Mouse (Mus musculus) WW6 (cell line): Measurements from ENCODE around the gene Miox.

Experiments
- DNase-seq: peaks from one replicate; pipeline ENCODE4 v3.0.0-alpha.2; 2013; ENCODE audit warnings: low read depth, low spot score

Gene Miox

GRCm38 (mm10) chr15:89334271-89334670 is at the start of gene Miox:
TSS of gene Miox (plus strand) at chr15:89334398.
- DNase-seq, result no peak

DNA sequence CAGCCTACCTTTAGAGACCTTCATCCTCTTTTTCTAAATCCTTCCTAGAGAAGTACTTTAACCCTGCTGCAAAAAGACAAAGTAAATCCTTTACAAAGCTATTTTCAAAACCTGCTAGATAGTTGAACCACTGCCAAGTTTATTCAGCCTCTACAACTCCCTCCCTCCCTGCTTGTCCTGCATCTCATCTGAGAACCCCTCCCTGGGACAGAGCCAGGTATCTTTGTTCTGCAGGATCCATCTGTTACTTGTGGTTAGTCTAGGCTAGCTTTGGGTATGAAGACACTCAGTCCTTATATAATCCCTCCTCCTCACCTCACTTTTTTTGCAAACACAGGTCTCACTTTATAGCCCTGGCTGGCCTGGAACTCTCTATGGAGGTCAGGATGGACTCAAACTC is 49.2 kb upstream of the Miox start:
- DNase-seq, result no peak

DNA sequence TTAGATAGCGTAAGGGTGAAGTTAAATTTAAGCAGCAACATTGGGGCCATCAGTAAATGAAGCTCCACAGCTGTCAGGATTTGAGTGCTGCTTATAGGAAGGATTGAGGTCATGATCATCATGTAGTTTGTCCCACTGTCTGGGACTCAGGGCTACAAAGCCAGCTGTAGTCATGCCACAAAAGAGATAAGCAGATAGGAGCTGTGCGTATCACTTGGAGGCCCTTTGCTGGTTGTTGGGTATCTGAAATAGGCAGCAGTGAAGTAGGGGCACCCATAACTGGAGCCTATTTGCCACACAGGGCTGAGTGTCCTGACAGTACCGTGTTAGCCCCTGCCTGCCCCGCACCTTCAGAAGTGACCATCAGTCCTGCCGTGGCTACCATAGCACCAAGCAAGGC is 48.7 kb upstream of the Miox start:
- no peak for DNase-seq

DNA sequence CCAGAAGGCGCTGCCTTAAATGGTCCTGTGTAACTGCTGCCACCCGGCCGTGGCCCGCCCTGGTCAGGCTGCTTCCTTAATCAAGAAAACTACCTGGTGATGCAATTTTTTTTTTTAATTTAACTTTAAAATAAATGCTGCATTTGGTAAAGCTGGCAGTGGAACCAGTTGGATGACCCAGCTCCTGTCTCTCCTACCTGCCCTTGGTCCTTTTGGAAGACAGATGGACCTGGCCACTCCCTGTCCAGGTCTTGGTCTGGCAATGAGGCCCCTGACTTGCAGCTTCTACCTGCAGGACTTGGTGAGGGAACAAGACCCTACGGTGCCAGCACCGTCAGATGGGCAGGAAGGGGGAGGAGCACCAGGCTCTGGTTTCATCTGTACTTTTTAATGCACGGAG is 48.1 kb upstream of the Miox start:
- no peak for DNase-seq

DNA sequence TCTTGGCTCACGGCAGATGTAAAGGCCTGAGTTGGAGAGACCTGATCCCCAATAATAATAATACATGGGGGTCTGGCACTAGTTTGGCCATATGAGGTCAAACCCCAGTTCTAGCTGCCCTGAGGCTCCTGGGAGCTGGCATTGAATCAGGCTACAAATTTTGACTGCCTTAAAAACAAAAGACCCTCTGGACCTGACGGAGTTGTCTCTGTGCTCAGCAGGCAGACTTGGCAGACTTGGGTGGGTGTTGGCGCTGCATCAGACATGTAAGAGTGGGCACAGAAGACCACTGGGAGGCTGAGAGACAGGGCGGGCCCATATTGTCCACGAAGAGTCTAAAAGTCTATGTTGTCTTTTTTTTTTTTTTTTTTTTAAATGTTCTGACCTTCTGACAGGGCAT is 47.6 kb upstream of the Miox start:
- no peak for DNase-seq

DNA sequence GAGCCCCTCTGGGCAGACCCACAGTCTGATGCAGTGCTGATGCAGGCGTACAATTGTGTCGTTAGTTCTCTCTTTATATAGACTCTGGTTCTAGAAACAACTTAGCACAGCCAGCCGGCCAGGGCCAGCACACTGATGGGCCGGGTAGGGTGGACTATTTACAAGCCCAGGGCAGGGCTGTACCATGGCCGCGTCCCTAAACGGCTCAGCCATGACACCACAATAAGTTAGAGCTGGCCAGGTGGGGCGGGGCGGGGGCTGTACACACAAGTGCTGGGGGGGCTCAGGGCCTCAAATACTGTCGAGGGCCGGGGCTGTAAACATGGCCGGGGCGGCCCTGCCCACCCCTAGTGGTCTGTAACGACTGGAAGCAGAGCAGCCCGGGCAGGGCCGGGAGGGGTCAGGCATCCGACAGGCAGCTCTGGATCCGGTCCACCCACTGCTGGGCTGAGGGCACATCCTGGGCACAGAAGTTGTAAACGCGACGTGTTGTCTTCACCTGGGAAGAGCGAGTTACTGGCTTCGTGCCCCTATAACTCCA is 45.9 kb upstream of the Miox start:
- DNase-seq, result no peak

DNA sequence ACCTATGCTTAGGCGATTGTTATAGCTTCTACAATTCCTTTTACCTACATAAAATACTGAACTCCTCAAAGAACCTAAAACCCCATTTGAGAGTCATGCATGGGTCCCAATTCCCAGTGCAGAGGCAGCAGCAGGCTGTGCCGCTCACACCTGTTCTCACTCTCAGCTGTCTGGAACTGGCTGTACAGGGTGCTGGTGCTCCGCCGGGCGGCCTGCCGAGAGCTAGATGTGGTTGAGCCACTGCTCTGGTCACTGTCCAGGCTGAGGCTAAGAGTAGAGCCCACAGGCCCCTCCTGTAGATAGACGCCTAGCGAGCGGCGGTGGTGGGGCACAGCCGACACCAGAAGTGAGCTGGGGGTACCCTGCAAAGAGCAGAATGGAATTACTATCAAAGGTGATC is 44.7 kb upstream of the Miox start:
- DNase-seq, result no peak

DNA sequence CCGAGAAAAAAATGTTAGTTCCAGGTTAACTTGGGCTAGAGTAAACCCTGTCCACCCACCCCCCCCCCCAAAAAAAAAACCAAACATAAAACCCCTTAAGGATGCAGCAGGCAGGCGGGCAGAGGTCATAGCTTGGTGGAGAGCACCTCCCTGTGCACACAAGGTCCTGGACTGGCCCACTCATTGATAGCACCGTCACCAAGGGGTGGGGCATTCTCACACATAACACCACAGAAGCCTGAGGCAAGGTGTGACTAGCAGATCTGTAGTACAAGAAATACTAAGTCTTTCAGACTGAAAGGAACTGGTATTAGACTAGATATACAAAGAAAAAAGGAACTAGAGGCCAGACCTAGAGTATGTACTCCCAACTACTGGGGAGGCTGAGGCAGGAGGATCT is 42.7 kb upstream of the Miox start:
- DNase-seq, result no peak

DNA sequence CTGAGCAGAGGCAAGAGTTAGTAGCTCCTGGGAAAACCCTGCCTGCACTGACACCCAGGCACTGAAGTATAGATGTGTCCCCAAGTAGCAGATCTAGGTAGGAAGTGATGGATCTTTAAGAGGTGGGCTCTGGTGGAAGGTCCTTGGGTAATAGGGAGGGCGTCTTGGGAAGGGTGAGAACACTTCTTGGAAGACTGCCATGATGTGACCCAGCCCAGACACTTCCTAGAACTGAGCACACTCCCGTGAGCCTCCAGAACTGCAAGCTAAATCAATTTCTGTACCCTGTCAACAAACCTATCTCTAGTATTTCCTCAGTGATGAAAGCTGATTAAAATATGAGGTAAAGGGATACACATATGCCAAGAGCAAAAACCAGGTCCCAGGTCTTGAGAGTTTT is 41.4 kb upstream of the Miox start:
- no peak for DNase-seq

DNA sequence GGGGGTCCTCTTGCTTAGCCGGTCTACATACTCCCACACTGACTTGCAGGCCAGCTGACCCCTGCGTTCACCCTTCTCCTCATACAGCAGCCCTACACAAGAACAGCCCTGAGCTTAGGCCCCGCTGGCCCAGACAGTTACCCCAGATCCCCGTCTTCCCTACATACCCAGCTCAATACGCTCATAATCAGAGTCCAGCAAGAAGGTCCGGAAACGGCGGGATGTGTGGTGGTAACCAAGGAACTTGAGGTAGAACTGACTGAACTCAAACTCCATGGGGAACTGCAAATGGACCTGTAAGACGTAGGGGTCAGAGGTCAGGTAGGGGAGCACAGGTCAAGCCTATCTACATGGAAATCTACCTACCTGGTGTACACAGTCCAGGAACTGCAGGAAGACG is 40.4 kb upstream of the Miox start:
- DNase-seq, result no peak

GRCm38 (mm10) chr15:89295580-89296165 is 38.5 kb upstream of the Miox start:
- DNase-seq, result no peak

- no peak for DNase-seq
Observed at GRCm38 (mm10) chr15:89296465-89296864, 37.7 kb upstream of the Miox start.

GRCm38 (mm10) chr15:89297695-89298094 is 36.5 kb upstream of the Miox start:
- DNase-seq, result no peak

DNA sequence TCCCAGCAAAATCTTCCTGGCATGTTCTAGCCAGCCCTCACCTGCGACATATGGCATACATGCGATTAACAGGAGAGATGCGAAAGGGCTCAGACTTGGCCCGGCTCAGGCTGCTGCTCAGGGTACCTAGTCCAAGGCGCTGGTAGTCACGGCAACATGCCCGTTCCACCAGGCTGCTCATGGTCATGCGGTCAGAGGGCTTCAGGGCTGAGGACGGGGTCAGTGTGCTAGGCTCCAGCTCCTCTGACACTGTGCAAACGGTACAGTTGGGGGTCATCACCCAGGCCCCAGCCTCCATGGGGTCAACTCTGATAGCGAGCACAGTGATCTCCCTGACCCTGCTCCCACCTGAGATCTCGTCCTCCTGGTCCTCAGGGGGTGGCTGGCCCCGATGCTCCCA is 34.0 kb upstream of the Miox start:
- no peak for DNase-seq

DNA sequence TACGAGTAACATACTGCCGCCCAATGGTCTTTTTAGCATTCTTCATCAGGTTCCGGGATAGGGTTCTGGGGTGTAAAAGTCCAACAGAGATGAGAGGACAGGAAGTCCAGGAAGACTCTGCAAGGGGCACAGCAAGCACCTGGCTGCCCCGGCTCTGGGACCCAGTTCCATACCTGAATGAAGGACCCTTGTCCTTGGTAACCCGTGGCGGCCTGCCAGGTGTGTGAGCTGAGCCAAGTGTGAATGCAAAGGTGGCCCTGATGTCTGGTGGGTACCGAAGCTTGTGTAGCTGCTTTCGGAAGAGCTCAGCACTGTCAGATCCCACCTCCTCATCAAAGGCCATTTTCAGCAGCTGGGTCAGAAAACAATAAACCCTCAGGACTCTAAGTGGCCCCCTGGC is 33.6 kb upstream of the Miox start:
- DNase-seq, result no peak

DNA sequence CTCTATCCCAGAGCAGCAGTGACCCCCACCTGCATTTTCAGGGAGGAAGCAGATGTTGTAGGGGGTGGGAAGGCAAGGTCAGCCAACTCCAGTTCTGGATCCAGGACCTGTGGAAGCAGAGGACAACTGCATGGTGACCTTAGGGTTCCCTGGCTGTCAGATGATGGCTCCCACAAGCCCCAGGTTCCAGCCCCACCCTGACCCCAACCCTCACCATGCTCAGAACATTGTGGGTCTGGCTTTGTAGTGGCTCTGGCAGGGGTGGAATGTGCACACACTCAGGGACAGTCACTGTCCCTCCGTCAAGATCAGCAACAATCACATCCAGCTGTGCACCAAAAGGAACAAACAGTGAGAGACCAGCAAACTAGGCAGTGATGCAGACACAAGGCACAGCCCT is 28.2 kb upstream of the Miox start:
- no peak for DNase-seq

DNA sequence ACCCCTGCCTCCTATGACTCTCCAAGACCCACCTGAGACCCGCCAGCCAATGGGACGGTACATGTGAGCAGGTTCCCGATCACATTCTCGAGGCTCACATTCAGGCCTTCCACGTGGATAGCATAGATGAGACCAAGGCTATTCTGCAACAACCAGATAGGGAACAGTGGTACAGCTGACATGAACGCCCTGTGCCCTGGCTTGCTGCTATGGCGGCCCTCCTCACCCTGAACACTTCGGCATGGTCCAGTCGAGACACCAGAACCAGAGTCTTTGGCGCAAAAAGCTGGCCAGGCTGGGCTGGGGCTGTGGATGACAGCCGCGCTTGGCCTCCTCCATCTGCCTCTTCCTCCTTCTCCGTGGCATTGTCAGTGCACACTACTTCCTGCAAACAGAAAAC is 26.7 kb upstream of the Miox start:
- DNase-seq, result no peak

DNA sequence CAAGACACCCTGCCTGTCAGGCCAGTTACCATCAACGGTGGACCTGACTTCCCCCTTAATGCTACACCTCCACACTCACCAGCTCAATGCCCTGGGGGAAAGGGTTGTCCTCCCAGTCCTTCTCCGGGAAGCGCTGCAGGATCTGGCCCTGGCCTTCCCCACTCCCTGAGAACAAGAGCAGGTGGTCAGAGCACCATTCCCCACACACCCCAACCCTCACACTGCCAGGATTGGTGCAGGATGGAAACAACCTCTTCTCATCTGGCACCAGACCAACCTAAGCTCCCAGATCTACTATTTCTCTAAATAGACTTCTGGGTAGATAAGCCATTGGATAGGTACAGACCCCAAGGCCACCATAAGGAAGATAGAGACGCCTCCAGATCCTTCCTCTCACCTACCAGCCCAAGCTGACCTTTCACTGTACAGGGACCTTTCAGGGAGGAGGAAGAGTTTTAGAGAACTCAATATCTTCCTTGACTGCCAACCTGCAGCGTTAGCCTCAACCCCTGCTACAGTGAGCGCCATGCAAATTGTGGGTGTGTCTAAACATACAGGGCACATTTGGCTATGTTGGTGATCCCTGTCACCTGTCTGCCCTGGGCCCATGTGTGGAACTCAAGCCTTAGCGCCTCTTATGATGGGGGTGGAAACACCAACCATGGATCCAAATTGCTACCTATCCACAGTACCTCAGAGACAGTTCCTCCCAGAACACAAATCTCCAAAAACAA is 25.6 kb upstream of the Miox start:
- no peak for DNase-seq

DNA sequence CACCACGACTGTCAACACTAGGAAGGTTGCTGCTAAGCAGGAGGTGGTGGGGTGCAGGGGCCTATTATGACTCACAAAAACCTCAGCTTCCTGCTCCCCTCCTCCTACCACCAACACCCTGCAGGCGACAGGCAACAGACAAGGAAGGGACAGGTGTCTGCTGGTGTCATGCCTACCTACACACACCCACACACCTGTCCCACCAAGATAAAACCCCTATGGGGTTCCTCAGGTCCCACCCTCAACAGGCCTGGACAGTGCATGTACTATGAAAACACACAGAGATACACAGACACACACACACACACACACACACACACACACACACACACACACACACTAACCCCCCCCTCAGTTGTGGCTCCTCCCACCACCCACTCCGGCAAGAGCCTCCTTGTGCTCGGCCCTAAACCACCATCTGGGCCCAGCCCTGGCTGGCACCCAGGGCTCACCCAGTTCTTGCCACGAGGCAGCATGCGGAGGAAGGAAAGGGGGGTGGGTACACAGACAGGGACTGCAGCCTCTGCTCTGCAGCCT is 24.2 kb upstream of the Miox start:
- DNase-seq, result no peak

GRCm38 (mm10) chr15:89313359-89313758 is 20.8 kb upstream of the Miox start:
- no peak for DNase-seq

GRCm38 (mm10) chr15:89314107-89314506 is 20.1 kb upstream of the Miox start:
- DNase-seq, result no peak

DNA sequence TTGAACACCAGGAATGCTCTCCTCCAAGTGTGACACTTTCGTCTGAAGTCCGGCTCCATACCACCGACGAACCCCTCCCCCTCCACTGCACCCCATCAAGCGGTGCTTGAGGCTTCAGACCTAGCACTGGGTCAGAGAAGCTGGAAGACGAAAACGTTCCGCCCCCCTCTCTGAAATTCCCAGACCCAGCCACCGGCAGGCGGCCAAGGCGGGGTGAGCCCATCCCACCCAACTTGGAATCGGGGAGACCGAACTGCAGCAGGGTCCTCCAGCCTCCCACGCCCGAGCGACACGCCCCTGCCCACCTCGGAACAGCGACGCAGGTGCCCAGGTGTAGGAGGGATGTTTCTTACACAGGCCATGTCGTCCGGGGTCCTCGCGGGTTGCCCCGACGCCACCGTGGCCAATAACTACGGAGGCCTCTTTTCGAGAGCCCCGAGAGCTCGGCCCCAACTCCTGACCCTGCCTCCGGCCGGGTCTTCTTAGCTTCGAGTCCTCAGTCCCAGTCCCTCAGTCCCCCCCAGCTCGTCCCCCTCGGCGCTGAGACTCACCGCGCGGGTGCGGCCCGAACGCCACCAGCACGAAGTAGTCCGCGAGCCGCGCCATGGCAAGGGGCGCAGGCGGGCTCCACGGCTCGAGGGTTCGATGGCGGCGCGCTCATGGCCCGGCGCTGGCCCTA is 19.5 kb upstream of the Miox start:
- DNase-seq, result no peak
